In genomic region chr8:71595862-71596261, GRCm38 (mm10) we compare ENCODE assay signal across 8 mouse cellular contexts. TPM values are rescaled to one million over a fixed set of nuclear protein-coding genes. Genes with fewer than 3 reads are reported as not detected.
DNase-seq lines count a peak whose midpoint lies in the region; ATAC-seq and TF ChIP-seq lines count a peak whose summit lies in the region.

No protein-coding gene starts in this region.

- DNase-seq in CD4-positive helper T cell, adult 2 months (ENCODE audit: low read depth, low spot score) = peak; percentile 86
- DNase-seq in c-Kit-negative CD71-positive TER-119-positive erythroid progenitor cells, embryonic 14.5 days (ENCODE audit: low read depth, low spot score) = peak; percentile 55
- DNase-seq in forebrain, embryonic 10.5 days (ENCODE audit: extremely low spot score, low spot score) = peak; percentile 87
- DNase-seq in kidney, postnatal 36 days = peak; percentile 88 to 97
- DNase-seq in liver, embryonic 14.5 days (ENCODE audit: low read depth in 3 of 3, low spot score in 3 of 3) = peak; percentile 54 to 61 (median 58)

- no peak overlapping the region for H3K4me2 ChIP-seq in heart, embryonic 15.5 days
- no peak overlapping the region for H3K4me2 ChIP-seq in liver, embryonic 14.5 days (ENCODE audit: low read depth)
- 0 out of 2 replicates have a peak overlapping the region, but pooled peaks have one; percentile 26 for H3K4me2 ChIP-seq in neural tube, embryonic 12.5 days (replicated peaks)
- H3K4me2 ChIP-seq in stomach, embryonic 16.5 days (ENCODE audit: low read depth, low read length) = peak overlapping the region; percentile 19; the same call in 1 of the 2 replicates

- peaks cover 46% of the 10 kb centered on the region for H3K4me1 ChIP-seq in forebrain, embryonic 10.5 days
- H3K4me1 ChIP-seq in heart, embryonic 15.5 days (replicated peaks) = peaks cover 29% of the 10 kb centered on the region
- H3K4me1 ChIP-seq in liver, embryonic 14.5 days (replicated peaks; ENCODE audit: control insufficient read depth in 2 of 2, insufficient read depth in 2 of 2, low read length in 1 of 2) = peaks cover 9 to 15% of the 10 kb centered on the region in 2 experiments
- H3K4me1 ChIP-seq in neural tube, embryonic 12.5 days = peaks cover 23% of the 10 kb centered on the region
- peaks cover 21% of the 10 kb centered on the region for H3K4me1 ChIP-seq in stomach, embryonic 16.5 days (ENCODE audit: control insufficient read depth, insufficient read depth, low read length)

- ATAC-seq in heart, embryonic 15.5 days (replicated peaks; ENCODE audit: insufficient number of reproducible peaks, insufficient read depth, low FRiP score, low read depth) = no peak
- no peak for ATAC-seq in liver, embryonic 14.5 days (ENCODE audit: insufficient read depth)
- 0 out of 2 replicates have a peak, but pooled peaks have one; percentile 1 for ATAC-seq in neural tube, embryonic 12.5 days (ENCODE audit: low FRiP score, low read depth)
- ATAC-seq in stomach, embryonic 16.5 days (ENCODE audit: insufficient read depth, low FRiP score) = peak; percentile 17; the same call in 1 of the 2 replicates

- TF ChIP-seq EP300 in liver, embryonic 14.5 days (IDR thresholded peaks at IDR 0.05; ENCODE audit: low read depth) = no peak

- 7% methylated on average over 27 of the region's 27 CpGs for WGBS in forebrain, embryonic 10.5 days
- WGBS in heart, embryonic 15.5 days = 9% methylated on average over 27 of the region's 27 CpGs
- 11% methylated on average over 27 of the region's 27 CpGs for WGBS in liver, embryonic 14.5 days (ENCODE audit: insufficient replicate concordance)
- WGBS in neural tube, embryonic 12.5 days = 11% methylated on average over 27 of the region's 27 CpGs
- 5% methylated on average over 27 of the region's 27 CpGs for WGBS in stomach, embryonic 16.5 days

- no peaks in the 10 kb centered on the region for H3K9me3 ChIP-seq in forebrain, embryonic 10.5 days
- H3K9me3 ChIP-seq in heart, embryonic 15.5 days (replicated peaks) = no peaks in the 10 kb centered on the region
- H3K9me3 ChIP-seq in liver, embryonic 14.5 days (ENCODE audit: control insufficient read depth, low read length) = no peaks in the 10 kb centered on the region
- H3K9me3 ChIP-seq in neural tube, embryonic 12.5 days = no peaks in the 10 kb centered on the region
- no peaks in the 10 kb centered on the region for H3K9me3 ChIP-seq in stomach, embryonic 16.5 days (replicated peaks; ENCODE audit: control insufficient read depth, low read length)

- H3K4me3 ChIP-seq in forebrain, embryonic 10.5 days = peak overlapping the region; percentile 23
- no peak overlapping the region for H3K4me3 ChIP-seq in heart, embryonic 15.5 days
- H3K4me3 ChIP-seq in liver, embryonic 14.5 days (ENCODE audit: insufficient read depth in 1 of 2, low read depth in 2 of 2, low read length in 2 of 2) = no peak overlapping the region
- no peak overlapping the region for H3K4me3 ChIP-seq in neural tube, embryonic 12.5 days
- H3K4me3 ChIP-seq in stomach, embryonic 16.5 days (replicated peaks; ENCODE audit: low read length) = no peak overlapping the region

- peaks cover 25% of the 10 kb centered on the region for H3K27me3 ChIP-seq in forebrain, embryonic 10.5 days (ENCODE audit: poor library complexity, severe bottlenecking)
- H3K27me3 ChIP-seq in heart, embryonic 15.5 days = peaks cover 10% of the 10 kb centered on the region
- peaks cover 3% of the 10 kb centered on the region; the same call in 1 of the 2 replicates for H3K27me3 ChIP-seq in liver, embryonic 14.5 days (ENCODE audit: control insufficient read depth, insufficient read depth, low read length)
- H3K27me3 ChIP-seq in neural tube, embryonic 12.5 days (replicated peaks) = peaks cover 19% of the 10 kb centered on the region
- H3K27me3 ChIP-seq in stomach, embryonic 16.5 days (ENCODE audit: control insufficient read depth, insufficient read depth, low read length) = peaks cover 5% of the 10 kb centered on the region; the same call in 1 of the 2 replicates

- H3K27ac ChIP-seq in forebrain, embryonic 10.5 days = 0 out of 2 replicates have a peak overlapping the region, but pooled peaks have one; percentile 36
- no peak overlapping the region for H3K27ac ChIP-seq in heart, embryonic 15.5 days
- H3K27ac ChIP-seq in liver, embryonic 14.5 days = no peak overlapping the region
- H3K27ac ChIP-seq in neural tube, embryonic 12.5 days = no peak overlapping the region
- no peak overlapping the region for H3K27ac ChIP-seq in stomach, embryonic 16.5 days (ENCODE audit: low read length)

- peak; percentile 100 for TF ChIP-seq CTCF in liver, embryonic 14.5 days (IDR thresholded peaks at IDR 0.05; ENCODE audit: low read depth)

- H3K9ac ChIP-seq in heart, embryonic 15.5 days = 0 out of 2 replicates have a peak overlapping the region, but pooled peaks have one; percentile 8
- H3K9ac ChIP-seq in liver, embryonic 14.5 days (replicated peaks) = no peak overlapping the region
- H3K9ac ChIP-seq in neural tube, embryonic 12.5 days = no peak overlapping the region
- H3K9ac ChIP-seq in stomach, embryonic 16.5 days (ENCODE audit: low read length) = peak overlapping the region; percentile 46

- H3K36me3 ChIP-seq in forebrain, embryonic 10.5 days (replicated peaks) = peaks cover 43% of the 10 kb centered on the region
- 0 out of 2 replicates have a peak, but pooled peaks cover 5% of the 10 kb centered on the region for H3K36me3 ChIP-seq in heart, embryonic 15.5 days
- H3K36me3 ChIP-seq in liver, embryonic 14.5 days (replicated peaks; ENCODE audit: control insufficient read depth, insufficient read depth, low read depth) = no peaks in the 10 kb centered on the region
- peaks cover 13% of the 10 kb centered on the region; the same call in 1 of the 2 replicates for H3K36me3 ChIP-seq in neural tube, embryonic 12.5 days
- H3K36me3 ChIP-seq in stomach, embryonic 16.5 days (ENCODE audit: control insufficient read depth, insufficient read depth, low read length) = no peaks in the 10 kb centered on the region; the same call in 1 of the 2 replicates

RNA-seq across cellular contexts. Expression of gene Fam129c, which starts 1.6 kb away (rescaled TPM):
- polyA plus RNA-seq in forebrain, embryonic 10.5 days (2016; fragmentation: Nextera tagmentation; extraction: Ambion mirVana) = 4.1 and 5.1 TPM in 2 replicates
- polyA plus RNA-seq in heart, embryonic 15.5 days (2015; fragmentation: Nextera tagmentation; extraction: Ambion mirVana) = 2.1 and 3.1 TPM in 2 replicates
- 1.1 TPM in 2 replicates for polyA plus RNA-seq in liver, embryonic 14.5 days (2012; rRNA removed)
- 0.56 and 0.99 TPM in 2 replicates for polyA plus RNA-seq in liver, embryonic 14.5 days (2014; fragmentation: Nextera tagmentation; extraction: Ambion mirVana)
- polyA plus RNA-seq in neural tube, embryonic 12.5 days (2016; fragmentation: Nextera tagmentation; extraction: Ambion mirVana) = 4.9 and 6.1 TPM in 2 replicates
- polyA plus RNA-seq in stomach, embryonic 16.5 days (2015; fragmentation: Nextera tagmentation; extraction: Ambion mirVana) = 3.2 and 4.0 TPM in 2 replicates

RNA-seq across cellular contexts. Expression of gene Pgls, which starts 3.9 kb away (rescaled TPM):
- polyA plus RNA-seq in forebrain, embryonic 10.5 days (2016; fragmentation: Nextera tagmentation; extraction: Ambion mirVana) = 262 and 266 TPM in 2 replicates
- polyA plus RNA-seq in heart, embryonic 15.5 days (2015; fragmentation: Nextera tagmentation; extraction: Ambion mirVana) = 159 and 171 TPM in 2 replicates
- 45.6 and 58.5 TPM in 2 replicates for polyA plus RNA-seq in liver, embryonic 14.5 days (2012; rRNA removed)
- polyA plus RNA-seq in liver, embryonic 14.5 days (2014; fragmentation: Nextera tagmentation; extraction: Ambion mirVana) = 104 and 105 TPM in 2 replicates
- polyA plus RNA-seq in neural tube, embryonic 12.5 days (2016; fragmentation: Nextera tagmentation; extraction: Ambion mirVana) = 198 and 217 TPM in 2 replicates
- polyA plus RNA-seq in stomach, embryonic 16.5 days (2015; fragmentation: Nextera tagmentation; extraction: Ambion mirVana) = 200 and 206 TPM in 2 replicates

RNA-seq across cellular contexts. Expression of gene Colgalt1, which starts 14.9 kb away (rescaled TPM):
- 44.2 and 47.4 TPM in 2 replicates for polyA plus RNA-seq in forebrain, embryonic 10.5 days (2016; fragmentation: Nextera tagmentation; extraction: Ambion mirVana)
- polyA plus RNA-seq in heart, embryonic 15.5 days (2015; fragmentation: Nextera tagmentation; extraction: Ambion mirVana) = 50.4 and 64.5 TPM in 2 replicates
- polyA plus RNA-seq in liver, embryonic 14.5 days (2012; rRNA removed) = 30.9 and 31.4 TPM in 2 replicates
- polyA plus RNA-seq in liver, embryonic 14.5 days (2014; fragmentation: Nextera tagmentation; extraction: Ambion mirVana) = 20.5 and 20.7 TPM in 2 replicates
- polyA plus RNA-seq in neural tube, embryonic 12.5 days (2016; fragmentation: Nextera tagmentation; extraction: Ambion mirVana) = 60.9 and 67.2 TPM in 2 replicates
- 60.1 and 69.2 TPM in 2 replicates for polyA plus RNA-seq in stomach, embryonic 16.5 days (2015; fragmentation: Nextera tagmentation; extraction: Ambion mirVana)

RNA-seq across cellular contexts. Expression of gene Slc27a1, which starts 27.2 kb away (rescaled TPM):
- 20.2 and 21.9 TPM in 2 replicates for polyA plus RNA-seq in forebrain, embryonic 10.5 days (2016; fragmentation: Nextera tagmentation; extraction: Ambion mirVana)
- polyA plus RNA-seq in heart, embryonic 15.5 days (2015; fragmentation: Nextera tagmentation; extraction: Ambion mirVana) = 18.8 and 27.8 TPM in 2 replicates
- polyA plus RNA-seq in liver, embryonic 14.5 days (2012; rRNA removed) = 1.9 and 2.4 TPM in 2 replicates
- polyA plus RNA-seq in liver, embryonic 14.5 days (2014; fragmentation: Nextera tagmentation; extraction: Ambion mirVana) = 0.28 and 0.71 TPM in 2 replicates
- polyA plus RNA-seq in neural tube, embryonic 12.5 days (2016; fragmentation: Nextera tagmentation; extraction: Ambion mirVana) = 46.1 and 46.5 TPM in 2 replicates
- 35.2 and 41.4 TPM in 2 replicates for polyA plus RNA-seq in stomach, embryonic 16.5 days (2015; fragmentation: Nextera tagmentation; extraction: Ambion mirVana)

RNA-seq across cellular contexts. Expression of gene Nxnl1, which starts 29.5 kb away (rescaled TPM):
- polyA plus RNA-seq in forebrain, embryonic 10.5 days (2016; fragmentation: Nextera tagmentation; extraction: Ambion mirVana) = 0.09 TPM in 1 of 2 replicates, not detected in the other
- 0.08 TPM in 1 of 2 replicates, not detected in the other for polyA plus RNA-seq in heart, embryonic 15.5 days (2015; fragmentation: Nextera tagmentation; extraction: Ambion mirVana)
- not detected in 2 replicates for polyA plus RNA-seq in liver, embryonic 14.5 days (2012; rRNA removed)
- 0.06 TPM in 2 replicates for polyA plus RNA-seq in liver, embryonic 14.5 days (2014; fragmentation: Nextera tagmentation; extraction: Ambion mirVana)
- polyA plus RNA-seq in neural tube, embryonic 12.5 days (2016; fragmentation: Nextera tagmentation; extraction: Ambion mirVana) = not detected in 2 replicates
- polyA plus RNA-seq in stomach, embryonic 16.5 days (2015; fragmentation: Nextera tagmentation; extraction: Ambion mirVana) = 0.08 TPM in 1 of 2 replicates, not detected in the other

Comparison
In these comparisons a context has a peak if more than half of its experiments do, and no peak if none do; other contexts are left out.
1. ATAC-seq: peak in neural tube, embryonic 12.5 days (single experiment) and stomach, embryonic 16.5 days (single experiment); none in heart, embryonic 15.5 days (single experiment) and liver, embryonic 14.5 days (single experiment).
2. H3K4me2 ChIP-seq: peak in neural tube, embryonic 12.5 days (single experiment) and stomach, embryonic 16.5 days (single experiment); none in heart, embryonic 15.5 days (single experiment) and liver, embryonic 14.5 days (single experiment).
3. H3K9ac ChIP-seq: peak in heart, embryonic 15.5 days (single experiment) and stomach, embryonic 16.5 days (single experiment); none in liver, embryonic 14.5 days (single experiment) and neural tube, embryonic 12.5 days (single experiment).
4. Peak in every context shown above with its lines, with median percentiles within 50 percentile points of each other: DNase-seq.